Mouse (Mus musculus) gastrocnemius, adult 8-10 months (tissue): Measurements from ENCODE around the gene Zfp740. TPM values are rescaled to one million over a fixed set of nuclear protein-coding genes. Genes with fewer than 3 reads are reported as not detected.
"Not testable (repeated sequence)": the region's sequence is repeated elsewhere in the genome, so short reads cannot be mapped to it uniquely, and the experiment has no call there.

Source experiments
- DNase-seq, 2 experiments: peaks; one replicate each; pipeline ENCODE4 v3.0.0; 2022; ENCODE audit warnings: low spot score in 2 of 2
- total RNA-seq, 4 experiments: library from RNA; stranded (reverse); gene quantifications; 2 replicates each; pipeline ENCODE4 v1.2.4; 2022

Gene Zfp740
- total RNA-seq, 4 experiments from 2014 or later: 25.6 to 28.1 (median 26.8) TPM

GRCm38 (mm10) chr15:102224992-102225617, 22.1 kb downstream of the Zfp740 start:
- no peak for DNase-seq

- DNase-seq: not testable (repeated sequence)
These were observed 22.6 kb downstream of the Zfp740 start for GRCm38 (mm10) chr15:102225619-102226018.

- no peak for DNase-seq
These were observed 27.6 kb downstream of the Zfp740 start for GRCm38 (mm10) chr15:102230408-102231321.

DNA sequence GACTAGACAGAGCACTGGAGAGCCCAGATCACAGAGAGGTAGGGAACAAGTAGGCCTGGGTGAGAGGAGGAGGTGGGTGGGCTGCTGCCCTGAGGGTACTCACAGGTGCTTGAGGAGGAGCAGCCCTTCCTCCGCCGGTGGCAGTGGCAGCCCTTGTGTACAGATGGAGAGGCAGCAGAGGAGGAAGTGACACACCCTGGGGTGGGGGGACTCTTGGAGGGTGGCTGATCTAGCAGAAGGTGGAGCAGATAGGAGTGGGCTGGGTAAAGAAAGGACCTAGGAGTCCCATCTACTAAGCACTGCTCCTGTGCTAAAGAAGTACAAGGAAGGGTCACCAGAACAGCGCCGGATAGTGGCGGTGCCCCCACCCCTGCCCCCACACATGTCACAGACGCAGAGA, 28.7 kb downstream of the Zfp740 start, which contains the start of gene Itgb7:
TSS of gene Itgb7 (minus strand) at position 197 of the 400 bp plus-strand sequence.
- DNase-seq: no peak

- no peak for DNase-seq
These were observed 29.7 kb downstream of the Zfp740 start for GRCm38 (mm10) chr15:102232764-102233163.

DNA sequence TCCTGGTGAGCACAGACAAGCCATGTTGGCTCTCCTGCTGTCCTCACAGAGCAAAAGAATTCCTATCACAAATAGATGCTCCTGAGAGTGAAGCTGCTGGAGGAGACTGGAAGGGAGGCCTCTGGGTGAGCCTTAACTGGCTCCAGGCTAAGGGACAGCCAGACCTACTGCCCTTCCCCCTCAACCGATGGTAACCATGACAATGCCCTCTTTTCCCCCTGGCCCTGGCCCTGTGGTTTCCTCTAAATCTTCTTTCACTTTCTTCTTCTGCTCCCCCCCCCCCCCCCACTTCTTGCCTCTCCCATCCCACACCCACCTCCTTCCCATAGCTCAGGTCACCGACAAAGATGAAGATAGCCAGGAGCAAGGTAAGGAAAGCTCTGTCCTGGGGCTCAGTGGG, 30.8 kb downstream of the Zfp740 start:
- no peak for DNase-seq

DNA sequence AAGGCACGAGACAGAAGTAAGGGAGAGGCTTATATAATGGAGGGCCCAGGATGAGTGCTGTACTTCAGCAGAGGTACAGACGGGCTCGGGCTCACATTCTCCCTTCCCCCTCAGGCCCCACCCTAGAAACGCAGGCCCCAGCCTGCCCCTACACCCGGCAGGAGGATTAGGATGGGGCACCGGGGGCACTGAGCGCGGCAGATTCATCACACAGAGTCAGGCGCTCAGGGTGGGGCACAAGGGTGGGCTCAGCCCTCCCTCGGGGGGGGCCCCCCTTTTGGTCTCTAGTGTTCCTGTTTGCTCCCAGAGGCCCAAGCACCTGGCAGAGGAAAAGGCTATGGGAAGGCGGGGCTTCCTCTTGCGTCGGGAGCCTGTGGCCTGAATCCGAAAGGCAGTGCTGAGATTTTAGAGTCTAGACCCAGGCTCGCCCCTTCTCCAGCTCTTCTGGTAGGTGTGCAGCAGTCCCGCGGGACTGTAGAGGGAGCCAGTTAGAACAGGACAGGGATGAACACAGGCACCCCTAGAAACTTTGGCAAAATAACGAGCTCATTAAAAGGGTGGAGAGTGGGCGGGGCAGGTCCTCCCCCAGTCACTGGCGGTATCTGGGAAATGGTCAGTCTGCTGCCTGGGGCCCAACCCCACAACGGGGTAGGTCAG, 32.5 kb downstream of the Zfp740 start:
- DNase-seq: no peak

- no peak for DNase-seq
These were observed 35.7 kb downstream of the Zfp740 start for GRCm38 (mm10) chr15:102238543-102239259.

GRCm38 (mm10) chr15:102239260-102239590, 36.2 kb downstream of the Zfp740 start:
- DNase-seq: peak; percentile 72 to 78

DNA sequence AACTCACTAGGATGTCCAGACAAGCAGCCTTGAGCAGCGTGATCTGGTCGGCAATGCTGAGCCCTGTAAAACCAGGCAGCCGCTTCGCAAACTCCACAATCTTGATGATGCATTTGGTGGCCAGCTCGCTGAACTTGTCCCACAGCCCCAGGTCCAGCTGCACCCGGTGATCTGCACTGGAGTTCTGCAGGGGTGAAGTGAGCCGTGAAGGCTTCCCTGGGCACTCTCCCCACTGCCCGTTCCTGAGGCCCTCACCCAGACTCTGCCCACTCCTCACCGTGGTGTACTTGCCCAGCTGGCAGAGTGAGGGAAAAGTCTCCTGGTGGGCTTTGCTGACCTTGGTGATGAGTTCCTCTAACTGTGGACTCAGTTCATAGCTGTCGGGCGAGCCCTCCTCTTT, 36.8 kb downstream of the Zfp740 start:
- DNase-seq: no peak

DNA sequence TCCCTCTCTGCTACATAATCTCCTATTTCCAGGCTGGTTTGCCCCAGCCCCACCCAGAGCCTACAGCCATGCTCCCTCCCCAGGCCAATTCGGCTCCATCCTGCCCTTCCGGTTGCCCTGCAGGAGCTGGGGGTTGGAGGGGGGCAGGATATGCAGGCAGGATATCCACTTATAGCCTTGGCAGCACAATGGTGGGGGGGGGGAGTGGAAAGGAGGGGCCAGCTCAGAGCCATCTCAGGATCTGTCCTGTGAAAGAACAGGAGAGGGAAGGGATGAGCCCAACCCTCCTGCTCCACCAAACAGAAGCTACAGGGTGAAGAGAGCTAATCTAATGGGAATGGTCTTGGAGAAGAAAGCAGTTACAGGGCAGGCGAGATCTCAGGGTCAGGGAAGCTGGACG, 37.6 kb downstream of the Zfp740 start:
- no peak for DNase-seq

GRCm38 (mm10) chr15:102242404-102243228, 39.6 kb downstream of the Zfp740 start:
- DNase-seq: no peak

DNA sequence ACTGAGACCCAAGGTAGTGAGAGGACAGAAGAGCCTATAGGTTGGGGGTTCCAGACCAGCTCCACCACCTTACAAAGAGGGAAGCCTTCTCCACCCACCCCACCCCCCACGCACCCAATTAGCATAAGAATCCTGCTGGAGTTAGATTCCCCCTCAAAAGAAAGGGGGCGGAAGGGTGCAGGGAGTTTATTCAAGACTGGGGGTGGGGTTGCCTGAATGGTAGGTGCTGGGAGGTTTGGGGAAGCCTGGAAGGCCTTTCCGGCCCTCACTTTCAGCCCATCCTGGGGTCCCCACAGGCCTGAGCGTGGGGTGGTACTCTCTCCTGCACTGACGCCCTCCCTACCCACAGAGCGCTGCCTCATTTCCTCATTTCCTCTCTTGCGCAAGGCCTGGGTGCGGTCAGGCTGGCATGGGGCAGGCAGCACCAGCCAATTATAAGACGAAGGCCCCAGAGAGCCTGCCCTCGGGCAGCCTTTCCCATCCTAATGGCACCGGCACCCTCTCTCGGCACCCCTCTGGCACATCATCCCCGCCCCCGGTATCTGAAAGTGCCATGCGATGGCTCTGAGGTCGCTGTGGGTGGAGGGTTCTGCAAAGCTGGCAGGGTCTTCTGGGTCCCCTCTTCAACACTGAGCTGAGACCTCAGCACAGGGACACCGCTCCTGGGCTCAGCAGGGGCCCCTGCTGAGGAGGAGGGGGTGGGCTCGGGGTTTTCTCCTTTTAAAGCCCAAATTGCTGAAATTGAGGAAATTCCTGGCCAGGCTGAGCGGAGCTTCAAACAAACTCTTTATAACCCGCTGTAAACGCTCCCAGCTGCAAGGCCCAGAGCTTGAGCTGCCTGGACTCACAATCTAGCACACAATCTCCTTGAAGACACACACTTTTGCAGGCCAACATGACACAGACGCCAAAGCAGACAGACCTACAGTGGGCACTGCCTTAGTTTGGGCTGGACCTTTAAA, 40.5 kb downstream of the Zfp740 start:
- peak in 1 of 2 experiments; percentile 40 for DNase-seq

DNA sequence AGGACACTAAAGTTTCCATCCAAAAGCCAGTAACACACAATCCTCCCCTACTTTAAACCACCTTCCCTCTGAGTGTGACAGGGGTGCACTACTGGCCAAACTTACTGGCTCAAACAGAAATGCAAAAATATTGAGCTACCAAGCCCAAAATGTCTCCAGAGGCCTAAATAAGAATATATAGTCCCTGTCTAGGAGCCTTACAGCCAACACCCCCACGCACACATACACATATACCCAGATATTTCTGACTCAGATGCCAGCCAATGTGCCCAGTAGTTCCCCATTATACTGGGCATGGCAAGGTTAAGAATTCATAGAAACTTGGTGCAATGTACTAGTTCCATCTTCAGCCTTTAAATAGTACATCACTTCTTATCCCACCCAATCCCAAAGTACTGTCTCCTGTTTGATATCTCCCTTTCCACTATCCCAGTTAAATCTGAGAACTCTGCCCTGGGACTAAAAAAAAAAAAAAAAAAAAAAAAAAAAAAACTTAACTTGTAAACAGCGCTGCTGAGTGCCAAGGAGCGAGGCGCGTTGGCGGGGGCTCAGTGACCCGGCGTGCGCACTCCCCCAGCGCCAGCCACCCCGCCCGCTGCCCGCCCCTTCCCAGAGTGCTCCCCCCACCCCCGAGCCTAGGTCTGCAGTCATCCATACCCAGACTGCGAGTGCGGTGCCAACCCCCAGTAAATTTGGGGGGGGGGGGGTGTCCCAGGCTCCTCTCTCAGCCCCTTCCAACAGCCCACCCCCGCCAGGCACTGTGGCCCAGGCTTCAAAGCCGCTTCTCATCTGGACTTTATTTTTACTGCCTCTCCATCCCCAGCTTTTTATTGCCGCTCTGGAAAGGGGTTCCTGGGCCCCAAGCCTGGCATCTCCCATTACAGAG, 41.5 kb downstream of the Zfp740 start:
- DNase-seq: peak in 1 of 2 experiments; percentile 60

DNA sequence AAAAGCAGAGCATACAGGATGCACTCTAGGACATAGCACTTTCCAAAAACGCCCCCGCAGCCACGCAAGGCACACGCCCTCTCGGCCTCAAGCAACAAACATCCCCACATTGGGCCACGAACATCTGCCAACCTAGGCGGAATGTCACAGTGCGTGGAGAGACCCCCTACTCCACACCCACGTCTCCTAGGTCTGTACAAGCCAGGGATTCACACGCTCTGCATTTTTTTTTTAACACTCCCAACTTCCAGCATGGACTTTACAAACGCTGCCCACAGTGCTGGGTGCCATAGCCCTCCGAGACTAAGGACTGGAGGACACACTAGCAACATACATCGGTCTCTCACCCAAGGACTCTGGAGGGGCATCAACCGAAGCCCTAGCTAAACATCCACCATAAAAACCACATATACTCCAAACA, 42.4 kb downstream of the Zfp740 start:
- no peak for DNase-seq

- peak; percentile 56 to 70 for DNase-seq
These were observed 43.1 kb downstream of the Zfp740 start for GRCm38 (mm10) chr15:102245891-102246741.

DNA sequence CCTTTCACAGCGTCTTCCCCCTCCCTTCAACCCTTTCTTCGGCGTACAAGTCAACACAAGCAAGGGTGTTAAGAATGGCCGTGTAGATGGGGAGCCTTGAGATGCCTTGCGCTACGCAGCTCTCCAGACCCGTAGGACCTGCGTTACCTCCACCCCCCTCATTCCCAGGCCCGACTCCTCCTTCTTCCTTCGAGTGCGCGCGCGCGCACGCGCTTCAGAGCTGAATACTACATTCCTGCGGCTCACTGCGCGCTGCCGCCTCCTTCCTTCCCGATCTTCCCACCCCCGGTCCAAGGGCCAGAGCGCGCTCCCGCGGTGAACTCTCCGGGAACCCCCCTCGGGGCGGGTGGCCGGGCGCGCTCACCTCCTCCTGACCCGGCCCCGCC, 43.8 kb downstream of the Zfp740 start:
- DNase-seq: peak; percentile 94 to 96
